Mouse (Mus musculus) testis, adult 10 weeks (tissue): ENCODE data around the gene Ncl. TPM values are rescaled to one million over a fixed set of nuclear protein-coding genes. Genes with fewer than 3 reads are reported as not detected.

ENCODE experiments used
- polyA plus RNA-seq: library from polyadenylated mRNA; stranded (reverse); fragments of 350-450 nt; fragmentation: Illumina TruSeq; extraction: RNeasy Lipid Tissue Mini Kit (QIAGEN cat#74804); gene quantifications from one replicate; pipeline ENCODE4 v1.2.3, GENCODE M21; 2014; ENCODE audit warnings: low read depth, low replicate concordance

Ncl gene
- 144 TPM for polyA plus RNA-seq

DNA sequence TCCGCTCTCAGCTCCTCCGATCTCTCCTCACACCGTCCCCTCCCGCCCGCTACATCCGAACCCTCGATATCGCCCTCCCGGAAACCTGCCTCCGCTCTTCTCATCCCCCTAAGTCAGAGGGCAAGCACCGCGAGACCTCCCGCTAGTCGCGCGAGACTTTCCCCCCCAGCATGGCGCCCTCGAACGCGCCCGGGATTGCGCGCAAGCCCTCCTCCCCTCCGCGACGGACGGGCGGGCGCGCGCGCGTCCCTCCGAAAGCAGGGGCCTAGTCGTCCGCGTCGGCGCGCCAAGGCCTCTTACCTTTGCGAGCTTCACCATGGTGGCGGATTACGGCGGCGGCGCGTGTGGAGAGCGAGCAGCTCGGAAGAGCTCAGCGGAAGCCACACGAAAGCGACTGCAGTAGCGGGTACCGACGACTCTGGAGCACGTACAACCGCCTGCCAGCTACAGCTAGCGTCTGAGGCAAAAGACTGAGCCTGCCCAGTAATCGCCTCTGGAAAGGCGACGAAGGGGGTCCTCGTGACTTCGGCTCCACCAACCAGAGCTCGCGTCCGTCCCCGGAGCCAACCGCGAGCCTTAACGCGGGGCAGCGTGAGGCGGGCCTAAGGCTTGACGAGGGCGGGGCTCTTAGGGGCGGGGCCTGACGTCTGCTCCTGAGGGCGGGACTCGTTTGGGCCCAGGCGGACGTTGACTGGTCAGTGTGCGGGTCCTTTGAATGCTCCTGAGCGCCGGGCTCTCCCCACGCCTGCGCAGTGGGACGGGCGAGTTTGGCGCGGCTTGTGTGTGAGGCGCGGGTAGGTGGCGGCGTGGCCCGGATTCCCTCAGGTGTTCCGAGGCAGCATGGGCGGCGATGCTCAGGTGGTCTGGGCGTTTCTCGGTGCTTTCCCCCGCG, at the start of gene Ncl:
Gene Ncl (minus strand): TSS at position 495 of the 892 bp plus-strand sequence.

DNA sequence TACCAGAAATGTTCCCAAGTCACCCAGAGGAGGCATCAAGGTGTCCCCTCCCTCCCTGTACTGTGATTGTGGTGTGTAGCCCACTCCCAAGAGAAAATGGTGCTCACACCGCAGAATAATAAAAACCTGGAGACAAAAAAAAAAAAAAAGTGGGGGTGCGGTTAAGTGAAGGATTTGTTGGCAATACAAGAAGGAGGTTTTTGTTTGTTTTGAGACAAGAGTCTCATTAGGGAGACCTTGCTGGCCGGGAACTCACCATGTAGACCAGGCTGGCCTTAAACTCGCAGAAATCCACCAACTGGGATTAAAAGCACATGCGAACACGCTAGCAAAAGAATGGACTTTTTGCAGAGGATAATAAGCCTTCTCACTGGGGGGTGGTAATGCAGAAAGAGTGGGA, 56.7 kb downstream of the Ncl start, which contains the start of gene B3gnt7:
Gene B3gnt7 (plus strand): TSS at position 301 of the 400 bp plus-strand sequence.

Other genes starting within 250 kb of the Ncl start
- gene Htr2b, start 247.4 kb downstream of the Ncl start, polyA plus RNA-seq: 0.18 TPM
- gene Gm21972, start 225.8 kb downstream of the Ncl start, polyA plus RNA-seq: not detected
- 70.4 TPM for gene Armc9, start 204.6 kb downstream of the Ncl start, polyA plus RNA-seq
- gene B3gnt7, start 56.6 kb downstream of the Ncl start, polyA plus RNA-seq: not detected
- gene Nmur1, start 66.8 kb upstream of the Ncl start, polyA plus RNA-seq: 4.3 TPM
- 46.0 TPM for gene Tex44, start 66.9 kb upstream of the Ncl start, polyA plus RNA-seq
- 266 TPM for gene Ptma, start 167.3 kb upstream of the Ncl start, polyA plus RNA-seq
- gene Pde6d, start 223.2 kb upstream of the Ncl start, polyA plus RNA-seq: 77.0 TPM
- 4.0 TPM for gene Cops7b, start 223.5 kb upstream of the Ncl start, polyA plus RNA-seq